Mouse (Mus musculus): ENCODE data around the gene Bloc1s4. TPM values are rescaled to one million over a fixed set of nuclear protein-coding genes. Genes with fewer than 3 reads are reported as not detected.
A peak's percentile ranks its signal among the peaks of the same experiment; 100 is the strongest.
"Not testable (repeated sequence)": the region's sequence is repeated elsewhere in the genome, so short reads cannot be mapped to it uniquely, and the experiment has no call there.

Gene Bloc1s4
- polyA plus RNA-seq (2016; fragmentation: Nextera tagmentation; extraction: Ambion mirVana): 21.1 and 23.5 TPM in 2 replicates

DNA sequence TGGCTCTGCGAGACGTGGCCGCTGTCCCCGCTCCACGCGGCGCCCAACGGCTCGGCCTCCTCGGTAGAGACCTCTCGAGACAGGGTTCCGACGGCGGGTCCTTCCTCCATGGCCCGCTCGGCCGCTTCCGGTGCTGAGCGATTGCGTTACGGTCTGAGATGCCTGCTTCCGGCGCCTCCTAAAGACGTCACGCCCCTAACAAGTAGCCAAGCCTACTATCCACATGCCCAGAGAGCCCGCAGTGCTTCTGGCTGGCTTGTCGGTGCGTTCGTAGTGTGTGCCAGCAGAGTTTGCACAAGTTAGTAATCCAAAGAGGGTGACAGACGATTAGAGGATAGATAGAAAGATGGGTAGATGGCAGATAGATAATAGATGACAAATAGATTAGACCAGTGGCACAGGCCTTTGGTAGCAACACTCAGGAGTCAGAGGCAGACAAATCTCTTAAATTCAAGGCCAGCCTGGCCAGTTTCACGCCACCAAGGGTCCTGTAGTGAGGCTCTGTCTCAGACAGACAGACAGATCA lies at the start of gene Bloc1s4:
Gene Bloc1s4 (minus strand): TSS at position 115 of the 526 bp plus-strand sequence.
- H3K27ac ChIP-seq (replicated peaks): peak within 1 kb of the TSS; percentile 87
- H3K27me3 ChIP-seq (ENCODE audit: low read depth, poor library complexity, severe bottlenecking): no peaks in the 10 kb centered on the region
- H3K9me3 ChIP-seq (replicated peaks): no peaks in the 10 kb centered on the region
- peak within 1 kb of the TSS; percentile 99 for H3K4me3 ChIP-seq
- DNase-seq (ENCODE audit: low spot score): peak; percentile 92
- H3K36me3 ChIP-seq: no peaks in the 10 kb centered on the region
- peaks cover 25% of the 10 kb centered on the region for H3K4me1 ChIP-seq
- WGBS: 4% methylated on average over 31 of the region's 31 CpGs

DNA sequence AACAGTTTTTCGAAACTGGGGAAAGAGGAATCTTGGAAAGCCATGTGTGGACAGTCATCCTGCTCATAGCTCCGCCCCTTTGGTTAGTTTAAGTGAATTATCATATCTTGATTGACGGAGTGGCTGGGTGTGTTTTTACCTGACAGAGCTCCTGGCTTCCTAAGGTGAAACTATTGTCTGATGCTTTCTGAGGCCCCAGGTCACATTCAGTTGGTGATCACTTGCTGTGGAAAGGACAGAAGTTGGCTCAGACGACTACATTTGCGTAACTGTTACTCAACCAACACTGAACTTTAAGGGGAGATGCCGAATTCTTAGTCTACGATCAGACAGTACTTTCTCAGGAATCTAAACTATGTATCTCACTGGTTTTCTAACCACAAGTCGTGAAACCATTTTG lies 48.8 kb upstream of the Bloc1s4 start:
- H3K27ac ChIP-seq (replicated peaks): peak overlapping the region; percentile 94
- peaks cover 15% of the 10 kb centered on the region for H3K4me1 ChIP-seq
- H3K36me3 ChIP-seq: peaks cover 25% of the 10 kb centered on the region
- H3K27me3 ChIP-seq (ENCODE audit: low read depth, poor library complexity, severe bottlenecking): peaks cover 8% of the 10 kb centered on the region; the same call in 1 of the 2 replicates
- H3K4me3 ChIP-seq: peak overlapping the region; percentile 75
- no peak for DNase-seq (ENCODE audit: low spot score)
- no peaks in the 10 kb centered on the region for H3K9me3 ChIP-seq (replicated peaks)
- 55% methylated on average over 8 of the region's 8 CpGs for WGBS

DNA sequence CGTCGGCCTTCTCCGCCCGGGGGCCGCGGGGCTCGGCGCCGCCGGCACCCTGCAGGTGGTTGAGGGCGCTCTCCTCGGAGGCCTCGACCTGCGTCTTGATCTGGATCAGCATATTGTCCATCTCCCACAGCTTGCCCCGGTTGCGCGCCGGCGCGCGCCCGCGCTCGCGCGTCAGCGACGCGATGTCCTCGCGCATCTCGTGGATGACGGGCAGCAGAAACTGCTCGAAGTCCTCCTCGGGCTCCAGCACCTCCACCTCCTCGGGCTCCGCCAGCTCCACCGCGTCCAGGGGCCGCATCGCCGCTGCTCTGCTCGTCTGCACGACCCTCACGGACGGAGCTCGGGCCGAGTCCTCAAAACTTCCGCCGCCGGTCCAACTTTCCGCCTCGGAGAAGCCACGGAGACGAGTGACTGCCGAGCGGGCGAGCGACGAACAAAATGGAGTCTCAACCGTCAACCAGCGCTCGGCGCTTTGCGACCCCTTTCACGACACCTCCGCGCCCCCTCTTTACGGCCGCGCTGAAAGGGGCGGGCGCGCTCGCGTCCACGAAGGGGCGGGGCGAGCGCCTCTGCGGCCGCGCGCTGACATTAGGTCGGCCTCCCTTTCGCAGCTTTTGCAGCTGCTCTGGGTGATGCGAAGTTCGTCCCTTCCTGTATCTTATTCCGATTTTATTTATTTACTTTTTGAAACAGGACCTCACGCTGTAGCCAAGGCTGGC lies 48.0 kb upstream of the Bloc1s4 start, which contains the start of gene Mrfap1:
Gene Mrfap1 (minus strand): TSS at position 477 of the 719 bp plus-strand sequence.
- H3K9me3 ChIP-seq (replicated peaks); H3K27me3 ChIP-seq (ENCODE audit: low read depth, poor library complexity, severe bottlenecking): not testable (repeated sequence)
- Histone ChIP-seq H3K4me3 (peak within 1 kb of the TSS; percentile 75), H3K36me3 (peaks cover 25% of the 10 kb centered on the region), H3K4me1 (peaks cover 15% of the 10 kb centered on the region), H3K27ac (replicated peaks) (peak within 1 kb of the TSS; percentile 94)
- under 1% methylated on average over 90 of the region's 90 CpGs for WGBS
- peak; percentile 94 for DNase-seq (ENCODE audit: low spot score)

DNA sequence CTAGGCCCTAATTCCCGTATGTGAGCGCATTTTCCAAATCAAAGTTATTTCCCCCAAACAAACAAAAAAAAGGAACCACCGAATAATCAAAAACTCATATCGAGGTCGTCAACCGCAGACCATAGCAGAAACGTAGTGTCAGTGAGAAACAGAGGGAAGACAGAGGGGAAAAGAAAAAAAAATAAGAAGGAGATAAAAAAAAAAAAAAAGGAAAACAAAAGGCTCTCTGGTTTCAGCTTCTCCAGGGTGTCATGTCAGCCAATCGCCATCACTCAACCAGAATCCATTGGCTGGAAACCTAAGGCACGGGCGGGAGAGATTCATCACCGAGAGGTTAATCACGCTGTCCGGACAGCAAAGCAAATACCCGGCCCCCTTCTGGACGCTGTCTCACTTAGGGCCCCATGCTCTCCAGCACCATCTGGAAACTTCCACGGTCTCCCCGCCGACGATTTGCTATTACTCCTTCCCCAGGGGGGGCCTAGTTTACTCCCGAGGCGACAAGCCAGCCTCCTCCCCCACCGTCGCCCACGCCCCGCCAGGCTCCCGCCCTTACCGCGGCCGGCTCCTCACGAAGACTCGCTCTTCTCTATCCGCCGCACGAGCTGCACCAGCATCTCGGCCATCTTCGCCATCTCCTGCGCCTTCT lies 47.3 kb upstream of the Bloc1s4 start:
- H3K9me3 ChIP-seq (replicated peaks); H3K27me3 ChIP-seq (ENCODE audit: low read depth, poor library complexity, severe bottlenecking): not testable (repeated sequence)
- 5% methylated on average over 34 of the region's 37 CpGs for WGBS
- H3K4me1 ChIP-seq: peaks cover 15% of the 10 kb centered on the region
- H3K36me3 ChIP-seq: peaks cover 25% of the 10 kb centered on the region
- H3K4me3 ChIP-seq: peak overlapping the region; percentile 75
- DNase-seq (ENCODE audit: low spot score): peak; percentile 68
- peak overlapping the region; percentile 94 for H3K27ac ChIP-seq (replicated peaks)

DNA sequence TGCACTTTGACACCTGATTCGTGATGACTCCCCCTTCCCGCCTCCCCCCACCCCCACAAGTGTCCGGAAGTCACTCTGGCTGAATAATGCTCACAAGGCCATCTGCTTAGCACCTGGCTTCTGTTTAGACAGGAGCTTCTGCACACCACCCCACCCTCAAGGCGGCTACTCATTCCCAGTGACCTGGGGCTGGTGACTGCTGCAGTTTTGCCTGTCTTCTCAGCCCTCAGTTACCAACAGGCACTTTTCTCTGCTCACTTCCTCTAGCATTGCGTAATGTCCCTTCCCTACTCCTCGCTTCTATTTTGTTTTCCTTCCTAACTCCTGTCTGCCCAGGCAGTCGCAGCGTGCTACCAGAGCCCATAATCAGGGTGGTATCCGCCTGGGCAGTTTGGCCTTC lies 43.4 kb upstream of the Bloc1s4 start:
- peaks cover 10% of the 10 kb centered on the region for H3K4me1 ChIP-seq
- DNase-seq (ENCODE audit: low spot score): no peak
- H3K27me3 ChIP-seq (ENCODE audit: low read depth, poor library complexity, severe bottlenecking): no peaks in the 10 kb centered on the region
- no peak overlapping the region for H3K4me3 ChIP-seq
- H3K36me3 ChIP-seq: peaks cover 25% of the 10 kb centered on the region
- no peaks in the 10 kb centered on the region for H3K9me3 ChIP-seq (replicated peaks)
- 88% methylated on average over 9 of the region's 9 CpGs for WGBS
- H3K27ac ChIP-seq (replicated peaks): no peak overlapping the region

DNA sequence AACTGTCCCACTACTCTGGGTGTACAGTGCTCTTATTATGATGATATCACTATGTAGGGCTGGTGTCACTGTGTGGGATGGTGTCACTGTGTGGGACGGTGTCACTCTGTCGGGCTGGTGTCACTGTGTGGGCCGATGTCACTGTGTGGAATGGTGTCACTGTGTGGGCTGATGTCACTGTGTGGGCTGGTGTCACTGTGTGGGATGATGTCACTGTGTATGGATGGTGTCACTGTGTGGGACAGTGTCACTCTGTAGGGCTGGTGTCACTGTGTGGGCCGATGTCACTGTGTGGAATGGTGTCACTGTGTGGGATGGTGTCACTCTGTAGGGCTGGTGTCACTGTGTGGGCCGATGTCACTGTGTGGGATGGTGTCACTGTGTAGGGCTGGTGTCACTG lies 37.6 kb upstream of the Bloc1s4 start:
- 96% methylated on average over 5 of the region's 5 CpGs for WGBS
- no peak for DNase-seq (ENCODE audit: low spot score)
- Histone ChIP-seq H3K36me3 (no peaks in the 10 kb centered on the region), H3K27me3 (ENCODE audit: low read depth, poor library complexity, severe bottlenecking) (no peaks in the 10 kb centered on the region), H3K4me1 (no peaks in the 10 kb centered on the region), H3K4me3 (no peak overlapping the region), H3K27ac (replicated peaks) (no peak overlapping the region), H3K9me3 (replicated peaks) (peaks cover 10% of the 10 kb centered on the region; the same call in 1 of the 2 replicates)

DNA sequence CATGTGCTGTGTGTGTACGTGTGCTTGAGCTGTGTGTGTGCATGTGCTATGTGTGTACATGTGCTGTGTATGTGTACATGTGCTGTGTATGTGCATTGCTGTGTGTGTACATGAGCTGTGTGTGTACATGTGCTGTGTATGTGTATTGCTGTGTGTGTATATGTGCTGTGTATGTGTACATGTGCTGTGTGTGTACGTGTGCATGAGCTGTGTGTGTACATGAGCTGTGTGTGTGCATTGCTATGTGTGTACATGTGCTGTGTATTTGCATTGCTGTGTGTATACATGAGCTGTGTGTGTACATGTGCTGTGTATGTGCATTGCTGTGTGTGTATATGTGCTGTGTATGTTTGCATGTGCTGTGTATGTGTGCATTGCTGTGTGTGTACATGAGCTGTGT lies 31.1 kb upstream of the Bloc1s4 start:
- DNase-seq (ENCODE audit: low spot score): no peak
- WGBS: 87% methylated on average over 2 of the region's 2 CpGs
- Histone ChIP-seq H3K4me3 (no peak overlapping the region), H3K27ac (replicated peaks) (no peak overlapping the region), H3K4me1 (peaks cover 11% of the 10 kb centered on the region), H3K9me3 (replicated peaks) (peaks cover 18% of the 10 kb centered on the region; the same call in 1 of the 2 replicates), H3K27me3 (ENCODE audit: low read depth, poor library complexity, severe bottlenecking) (no peaks in the 10 kb centered on the region), H3K36me3 (no peaks in the 10 kb centered on the region)

DNA sequence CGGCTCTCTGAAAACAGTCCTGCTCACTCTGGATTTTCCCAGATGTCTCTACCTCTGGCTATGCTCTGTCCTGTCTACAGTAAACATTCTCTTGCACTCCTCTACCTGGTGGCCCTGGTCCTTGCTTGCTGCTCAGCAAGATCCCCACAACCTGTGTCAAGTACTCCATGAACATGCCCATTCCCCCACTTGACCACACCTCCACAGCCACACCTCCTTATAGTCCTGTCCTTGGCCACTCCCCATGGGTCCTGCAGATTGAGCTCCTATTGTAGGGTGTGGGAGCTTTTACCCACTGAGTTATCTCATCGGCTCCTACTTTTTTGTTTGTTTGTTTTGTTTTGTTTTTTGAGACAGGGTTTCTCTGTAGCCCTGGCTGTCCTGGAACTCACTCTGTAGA lies 30.5 kb upstream of the Bloc1s4 start:
- DNase-seq (ENCODE audit: low spot score): no peak
- Histone ChIP-seq H3K9me3 (replicated peaks) (peaks cover 13% of the 10 kb centered on the region; the same call in 1 of the 2 replicates), H3K27me3 (ENCODE audit: low read depth, poor library complexity, severe bottlenecking) (no peaks in the 10 kb centered on the region), H3K4me1 (peaks cover 11% of the 10 kb centered on the region), H3K36me3 (no peaks in the 10 kb centered on the region), H3K4me3 (no peak overlapping the region), H3K27ac (replicated peaks) (no peak overlapping the region)
- 91% methylated on average over 1 of the region's 2 CpGs for WGBS

DNA sequence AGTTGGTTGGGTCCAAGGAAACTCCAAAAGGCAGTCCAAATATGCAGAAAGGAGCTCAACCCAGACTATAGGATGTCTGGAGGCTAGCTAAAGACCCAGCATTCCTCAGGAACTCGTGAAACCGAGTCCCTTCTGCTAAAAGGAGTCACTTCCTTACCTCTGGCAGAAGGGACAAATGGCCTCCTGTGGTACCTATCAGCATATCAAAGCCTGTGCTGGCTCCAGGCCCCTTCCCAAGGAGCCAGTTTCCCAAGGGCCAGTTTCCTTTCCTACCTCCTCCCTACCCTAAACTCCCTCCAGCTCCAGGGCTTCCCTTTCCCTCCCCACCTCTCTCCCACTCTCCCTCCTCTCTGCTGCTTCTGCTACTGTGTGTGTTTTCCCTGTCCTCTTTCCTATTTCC lies 28.7 kb upstream of the Bloc1s4 start:
- 3% methylated on average over 2 of the region's 2 CpGs for WGBS
- Histone ChIP-seq H3K36me3 (no peaks in the 10 kb centered on the region), H3K9me3 (replicated peaks) (peaks cover 13% of the 10 kb centered on the region; the same call in 1 of the 2 replicates), H3K4me3 (no peak overlapping the region), H3K27ac (replicated peaks) (no peak overlapping the region), H3K27me3 (ENCODE audit: low read depth, poor library complexity, severe bottlenecking) (no peaks in the 10 kb centered on the region), H3K4me1 (peaks cover 11% of the 10 kb centered on the region)
- DNase-seq (ENCODE audit: low spot score): no peak

DNA sequence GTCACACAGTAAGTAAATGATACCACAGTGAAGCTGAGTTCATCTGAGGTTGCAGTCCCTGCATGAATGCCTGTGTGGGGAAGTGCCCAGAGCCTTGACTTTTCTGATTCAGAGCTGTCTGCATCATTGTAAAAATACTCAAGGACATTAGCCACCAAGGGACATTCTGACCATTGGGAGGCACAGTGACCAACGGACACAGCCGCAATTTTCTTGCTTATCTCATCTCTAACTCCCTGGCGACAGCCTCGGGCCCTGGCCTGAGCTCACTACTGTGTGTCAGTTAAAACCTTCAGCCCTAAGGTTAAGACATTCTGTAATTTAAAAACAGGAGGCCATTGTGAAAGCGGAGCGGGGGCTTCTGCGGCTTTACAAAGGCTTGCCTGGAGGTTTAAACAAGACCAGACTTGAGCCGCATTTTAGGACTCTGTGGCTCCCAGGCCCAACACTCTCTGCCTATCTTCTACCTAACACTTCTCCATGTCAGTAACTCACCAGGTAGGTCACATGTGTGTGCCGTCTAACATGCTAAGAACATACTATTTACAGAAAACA lies 27.6 kb upstream of the Bloc1s4 start:
- 29% methylated on average over 9 of the region's 9 CpGs for WGBS
- DNase-seq (ENCODE audit: low spot score): no peak
- H3K27ac ChIP-seq (replicated peaks): peak overlapping the region; percentile 39; the same call in 1 of the 2 replicates
- H3K4me3 ChIP-seq: no peak overlapping the region
- H3K4me1 ChIP-seq: peaks cover 11% of the 10 kb centered on the region
- no peaks in the 10 kb centered on the region for H3K36me3 ChIP-seq
- no peaks in the 10 kb centered on the region for H3K27me3 ChIP-seq (ENCODE audit: low read depth, poor library complexity, severe bottlenecking)
- peaks cover 13% of the 10 kb centered on the region; the same call in 1 of the 2 replicates for H3K9me3 ChIP-seq (replicated peaks)

DNA sequence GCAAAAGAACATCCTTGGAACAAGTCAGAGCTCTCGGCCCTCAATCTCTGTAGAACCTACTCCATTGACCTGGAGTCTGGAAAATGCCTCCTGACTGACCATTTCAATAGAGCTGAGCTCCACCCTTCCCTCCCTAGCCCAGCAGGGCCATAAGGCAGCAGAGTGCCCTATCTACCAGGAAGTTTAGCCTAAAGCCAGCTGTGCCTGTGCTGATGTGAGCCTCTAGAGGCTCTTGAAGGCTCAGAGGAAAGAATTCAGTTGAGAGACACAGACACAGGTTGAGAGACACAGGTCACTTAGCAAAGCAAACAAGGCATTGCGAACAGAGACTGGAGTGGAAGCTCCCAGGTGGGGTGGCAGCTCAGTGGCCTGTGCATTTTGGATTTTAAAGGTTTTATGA lies 26.9 kb upstream of the Bloc1s4 start:
- Histone ChIP-seq H3K9me3 (replicated peaks) (peaks cover 8% of the 10 kb centered on the region; the same call in 1 of the 2 replicates), H3K27ac (replicated peaks) (no peak overlapping the region), H3K36me3 (no peaks in the 10 kb centered on the region), H3K27me3 (ENCODE audit: low read depth, poor library complexity, severe bottlenecking) (no peaks in the 10 kb centered on the region), H3K4me1 (peaks cover 11% of the 10 kb centered on the region), H3K4me3 (no peak overlapping the region)
- WGBS: 87% methylated on average over 2 of the region's 2 CpGs
- DNase-seq (ENCODE audit: low spot score): no peak

DNA sequence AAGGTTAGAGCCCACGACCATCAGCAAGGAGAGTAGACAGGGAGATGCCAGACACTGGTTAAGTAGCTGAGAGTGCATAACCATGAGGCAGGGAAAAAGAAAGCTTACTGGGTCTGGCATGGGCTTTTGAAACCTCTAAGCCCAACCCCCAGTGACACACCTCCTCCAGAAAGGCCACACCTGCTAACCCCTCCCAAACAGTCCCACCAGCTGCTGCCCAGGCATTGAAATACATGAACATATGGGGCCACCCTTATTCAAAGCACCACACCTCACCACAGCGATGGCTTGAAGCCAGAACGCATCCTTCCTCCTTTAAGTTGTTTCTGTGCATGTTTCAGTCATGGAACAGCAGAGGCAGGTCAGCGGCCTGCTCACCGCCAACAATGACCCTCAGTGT lies 24.1 kb upstream of the Bloc1s4 start:
- H3K36me3 ChIP-seq: no peaks in the 10 kb centered on the region
- no peaks in the 10 kb centered on the region for H3K27me3 ChIP-seq (ENCODE audit: low read depth, poor library complexity, severe bottlenecking)
- DNase-seq (ENCODE audit: low spot score): no peak
- peaks cover 17% of the 10 kb centered on the region for H3K4me1 ChIP-seq
- H3K4me3 ChIP-seq: no peak overlapping the region
- 88% methylated on average over 5 of the region's 5 CpGs for WGBS
- H3K9me3 ChIP-seq (replicated peaks): no peaks in the 10 kb centered on the region
- H3K27ac ChIP-seq (replicated peaks): 0 out of 2 replicates have a peak overlapping the region, but pooled peaks have one; percentile 33

Measured in midbrain, embryonic 10.5 days (tissue).